Mouse (Mus musculus): Measurements from ENCODE around the gene Fancc.
"Not testable (repeated sequence)": the region's sequence is repeated elsewhere in the genome, so short reads cannot be mapped to it uniquely, and the experiment has no call there.

Fancc gene

DNA sequence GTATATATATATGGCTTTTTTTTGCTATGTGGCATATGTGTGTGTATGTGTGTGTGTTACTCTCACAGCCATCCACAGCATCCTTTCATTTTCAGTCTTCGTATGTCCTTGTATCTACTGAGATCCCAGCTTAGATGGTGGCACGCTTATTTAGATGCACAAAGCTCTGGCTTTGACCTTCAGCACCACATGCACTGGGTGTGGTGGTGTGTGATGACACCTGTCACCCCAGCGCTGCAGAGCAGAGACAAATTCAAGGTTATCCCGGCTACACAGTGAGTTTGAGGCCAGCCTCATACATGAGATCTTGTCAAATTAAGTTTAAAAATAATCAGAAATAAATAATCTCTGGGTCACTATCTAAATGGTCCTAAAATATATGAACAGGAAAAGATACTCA is 141.0 kb downstream of the Fancc start:
- CTCF ChIA-PET: interaction anchor here (0.6 kb wide), 1 partner anchor 60 kb away, joined by 4 read pairs; no protein-coding TSS in a partner anchor

DNA sequence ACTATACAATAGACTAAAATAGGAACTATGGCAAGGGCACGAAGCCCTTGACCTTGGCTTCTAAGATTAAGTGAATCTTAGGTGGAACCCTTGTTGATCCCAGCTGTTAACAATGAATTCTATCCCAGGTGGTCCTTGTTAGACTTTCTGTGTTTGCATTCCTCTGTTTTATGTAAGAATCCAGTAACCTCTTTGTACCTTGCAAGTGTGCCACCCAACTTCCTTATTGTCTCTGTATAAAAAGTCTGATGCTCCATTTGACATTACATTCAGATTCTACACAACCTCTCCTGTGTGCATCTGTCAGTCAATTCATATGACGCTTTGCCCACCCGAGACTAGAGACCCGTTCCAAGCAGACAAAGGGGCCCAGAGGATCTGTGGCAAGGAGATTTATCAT is 143.8 kb downstream of the Fancc start:
- CTCF ChIA-PET: not testable (repeated sequence)

DNA sequence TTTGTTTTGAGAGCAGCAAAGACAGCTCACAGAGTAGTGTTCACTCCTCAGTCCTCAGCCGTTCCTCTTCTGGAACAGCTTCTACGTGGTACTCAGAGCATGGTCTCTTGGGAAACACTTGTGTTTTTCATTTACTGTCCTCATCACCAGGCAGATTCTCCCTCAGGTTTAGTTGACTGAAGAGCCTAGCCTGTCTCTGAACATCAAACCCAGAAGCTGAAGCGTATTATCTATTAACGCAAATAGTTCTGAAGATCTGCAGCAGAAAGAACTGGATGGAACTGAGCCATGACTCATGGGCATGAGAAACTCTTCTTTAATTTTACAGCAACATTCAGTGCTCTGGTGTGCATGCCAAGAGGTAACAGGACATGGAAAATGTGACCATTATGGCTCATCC is 147.0 kb downstream of the Fancc start:
- CTCF ChIA-PET: no interaction called here

GRCm38 (mm10) chr13:63347639-63348038 is 149.4 kb downstream of the Fancc start:
- CTCF ChIA-PET: no interaction called here

- CTCF ChIA-PET: no interaction called here
These were observed 151.4 kb downstream of the Fancc start for GRCm38 (mm10) chr13:63345476-63346225.

GRCm38 (mm10) chr13:63344481-63344880 is 152.6 kb downstream of the Fancc start:
- CTCF ChIA-PET: no interaction called here

DNA sequence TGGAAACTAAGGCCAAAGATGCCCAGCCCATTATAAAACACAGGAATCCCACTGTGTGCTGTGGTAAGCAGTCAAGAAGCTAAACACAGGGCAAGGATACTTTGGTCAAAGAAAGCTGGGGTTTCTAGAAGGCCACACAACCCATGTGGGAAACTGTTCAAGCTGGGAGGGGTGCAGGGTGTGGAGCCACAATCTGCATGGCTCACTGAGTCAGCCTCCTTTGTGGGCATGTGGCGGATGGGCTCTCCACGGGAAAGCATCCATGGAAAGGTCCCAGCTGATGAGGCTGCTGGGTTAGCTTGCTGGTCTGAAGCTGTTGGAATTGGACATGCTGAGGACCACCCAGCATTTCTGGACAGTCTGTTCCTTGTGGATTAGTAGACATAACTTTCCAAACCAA is 154.3 kb downstream of the Fancc start:
- CTCF ChIA-PET: interaction anchor here (0.7 kb wide), 1 partner anchor 15 kb away, joined by 3 read pairs; no protein-coding TSS in a partner anchor

DNA sequence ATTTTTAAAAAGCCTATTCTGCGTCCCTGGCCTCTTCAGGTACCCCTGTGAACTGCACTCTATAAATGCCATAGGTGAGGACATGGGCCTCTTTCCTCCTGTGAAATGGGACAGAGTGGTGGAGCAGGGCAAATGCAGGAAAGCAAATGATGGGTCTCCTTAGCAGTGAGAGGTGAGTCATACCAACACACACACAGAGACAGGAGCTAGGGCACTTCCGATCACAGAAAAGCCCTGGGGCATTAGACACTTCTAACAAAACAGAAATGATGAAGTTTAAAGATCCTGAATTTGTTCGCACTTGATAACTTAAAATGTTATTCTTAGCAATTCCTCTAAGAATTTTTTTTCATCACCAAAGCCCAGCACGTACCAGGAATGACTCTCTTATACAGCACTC is 157.1 kb downstream of the Fancc start:
- CTCF ChIA-PET: no interaction called here

GRCm38 (mm10) chr13:63337239-63337960 is 159.7 kb downstream of the Fancc start:
- CTCF ChIA-PET: no interaction called here

- CTCF ChIA-PET: interaction anchor here (1.5 kb wide), 1 partner anchor 290 kb away, joined by 8 read pairs; no protein-coding TSS in a partner anchor
These were observed 160.7 kb downstream of the Fancc start for GRCm38 (mm10) chr13:63336335-63336734.

- CTCF ChIA-PET: interaction anchor here (0.6 to 1.5 kb wide), 2 partner anchors 290 to 409 kb away, joined by 4 to 8 read pairs; no protein-coding TSS in a partner anchor
These were observed 161.5 kb downstream of the Fancc start for GRCm38 (mm10) chr13:63335421-63336134.

DNA sequence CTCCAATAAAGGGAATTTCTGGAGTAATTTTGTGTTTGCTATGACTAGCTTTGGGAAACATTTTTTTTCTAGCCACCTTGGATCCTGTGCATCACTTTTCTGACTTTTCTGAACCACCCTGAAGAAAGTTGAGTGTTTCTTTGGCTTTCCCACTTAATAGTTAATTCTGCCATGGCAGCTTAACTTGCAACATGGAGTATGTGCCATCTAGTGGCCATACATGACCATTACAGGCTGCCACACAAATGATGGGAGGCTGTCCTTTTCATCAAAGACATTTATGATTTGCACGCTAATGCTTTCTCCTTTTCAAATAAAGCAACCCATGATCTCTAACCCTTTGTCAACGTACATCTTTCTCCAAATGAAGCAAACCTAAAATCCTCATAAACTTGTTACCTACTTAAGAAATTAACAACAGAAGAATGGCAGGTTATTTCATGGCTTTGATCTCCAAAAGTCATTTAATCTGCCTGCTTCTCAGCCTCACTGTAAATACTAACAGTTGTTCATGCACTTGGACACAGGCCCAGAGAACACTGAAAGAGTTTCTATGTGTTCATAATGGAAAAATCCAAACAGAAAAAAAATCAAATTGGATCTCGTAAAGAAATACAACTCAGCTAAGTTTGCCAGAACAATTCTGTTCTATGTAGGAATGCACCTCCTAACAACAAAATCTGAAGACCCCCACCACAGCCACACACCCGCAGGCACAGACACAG is 164.3 kb downstream of the Fancc start:
- CTCF ChIA-PET: interaction anchor here (0.5 to 1.7 kb wide), 4 partner anchors 98 to 413 kb away, joined by 3 to 7 read pairs (median 4); no protein-coding TSS in a partner anchor

- CTCF ChIA-PET: interaction anchor here (1.7 kb wide), 1 partner anchor 412 kb away, joined by 7 read pairs; no protein-coding TSS in a partner anchor
These were observed 165.7 kb downstream of the Fancc start for GRCm38 (mm10) chr13:63331379-63331778.

GRCm38 (mm10) chr13:63330236-63330860 is 166.7 kb downstream of the Fancc start:
- CTCF ChIA-PET: interaction anchor here (0.7 kb wide), 1 partner anchor 406 kb away, joined by 3 read pairs; no protein-coding TSS in a partner anchor

DNA sequence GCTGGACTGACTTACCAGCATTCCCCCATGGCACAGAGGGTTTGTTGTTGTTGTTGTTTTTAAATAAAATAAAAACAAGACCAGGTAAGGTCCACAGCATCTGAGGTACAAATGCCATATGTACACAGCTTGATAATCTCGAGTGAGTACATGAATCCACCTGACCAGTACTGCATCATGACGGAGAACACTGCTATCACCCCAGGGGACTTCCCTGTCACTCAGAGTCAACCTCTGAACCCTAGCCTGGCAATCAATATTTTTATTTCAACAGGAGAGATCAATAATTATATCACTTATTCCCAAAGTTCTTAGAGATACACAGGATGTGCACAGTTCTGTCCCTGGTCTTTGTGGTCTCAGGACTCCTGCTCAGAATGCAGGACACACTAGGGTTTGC is 171.1 kb downstream of the Fancc start:
- CTCF ChIA-PET: no interaction called here

- CTCF ChIA-PET: no interaction called here
These were observed 171.9 kb downstream of the Fancc start for GRCm38 (mm10) chr13:63324978-63325848.

DNA sequence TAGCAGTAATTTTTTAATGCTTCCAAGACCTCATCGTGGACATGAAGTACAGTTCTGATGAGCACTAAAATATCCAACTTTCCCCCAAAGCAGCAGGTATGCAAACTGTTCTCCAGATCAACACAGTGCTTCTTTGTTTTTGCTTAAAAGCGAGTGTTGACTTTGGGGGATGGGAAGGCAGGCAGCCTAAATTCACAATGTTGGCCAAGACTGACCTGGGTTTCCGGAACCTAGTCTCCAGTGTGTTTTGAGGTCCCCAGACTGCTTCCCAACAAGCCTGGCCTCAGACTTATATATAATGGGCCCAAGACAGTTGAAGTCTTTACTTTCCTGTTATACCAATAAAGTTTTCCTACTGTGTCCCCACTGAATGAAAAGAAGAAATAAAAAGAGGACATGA is 172.8 kb downstream of the Fancc start:
- CTCF ChIA-PET: no interaction called here

GRCm38 (mm10) chr13:63323286-63324075 is 173.6 kb downstream of the Fancc start:
- CTCF ChIA-PET: no interaction called here

GRCm38 (mm10) chr13:63322756-63323155 is 174.3 kb downstream of the Fancc start:
- CTCF ChIA-PET: no interaction called here
